Mouse (Mus musculus) frontal cortex, postnatal 10 days (tissue): ENCODE data around the gene Zc3h7b.

Experiments
- DNase-seq, 2 experiments: peaks; one replicate each; pipeline ENCODE4 v3.0.0; 2022; ENCODE audit warnings: low spot score in 2 of 2, mixed read lengths in 1 of 2

Zc3h7b gene

GRCm38 (mm10) chr15:81792444-81792843 lies 47.6 kb downstream of the Zc3h7b start:
- DNase-seq = no peak

DNA sequence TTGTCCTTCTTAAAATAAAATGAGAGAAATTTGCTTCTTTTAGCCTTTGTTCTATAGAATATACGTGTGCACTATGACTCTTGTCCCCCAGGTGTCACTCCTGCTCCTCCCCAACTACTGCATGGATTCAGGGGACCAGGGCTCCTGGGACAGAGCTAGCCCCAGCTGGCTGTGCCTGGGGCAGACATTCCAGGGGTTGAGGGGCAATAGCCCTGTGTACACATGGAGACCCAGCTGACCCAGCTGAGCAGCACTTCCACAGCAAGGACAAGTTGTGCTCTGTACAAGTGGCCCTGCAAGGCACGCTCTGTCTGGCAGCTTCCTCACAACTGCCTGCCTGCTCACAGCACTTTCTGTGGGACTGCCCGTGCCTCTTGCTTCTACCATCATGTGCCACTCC lies 51.4 kb downstream of the Zc3h7b start:
- no peak for DNase-seq

- no peak for DNase-seq
Observed at GRCm38 (mm10) chr15:81797861-81798260, 53.0 kb downstream of the Zc3h7b start.

GRCm38 (mm10) chr15:81798421-81798820 lies 53.6 kb downstream of the Zc3h7b start:
- DNase-seq = no peak

DNA sequence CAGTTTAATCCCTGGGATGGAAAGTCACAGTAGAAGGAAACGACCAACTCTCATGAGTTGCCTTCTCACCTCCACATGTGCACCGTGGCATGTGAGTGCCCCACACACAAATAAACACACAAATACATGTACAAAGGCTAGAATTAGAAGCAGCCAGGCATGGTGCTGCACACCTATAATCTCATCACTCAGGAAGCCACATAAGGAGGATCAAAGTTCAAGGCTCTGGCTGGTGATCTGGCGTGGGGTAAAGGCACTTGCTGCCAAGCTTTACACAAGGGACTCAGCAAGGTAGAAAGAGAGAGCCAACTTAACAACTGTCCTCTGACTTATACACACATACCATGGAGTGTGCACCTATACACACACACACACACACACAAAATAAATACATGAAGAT lies 55.5 kb downstream of the Zc3h7b start:
- DNase-seq = no peak

- peak; percentile 99 to 100 for DNase-seq
Observed at GRCm38 (mm10) chr15:81802001-81802890, 57.4 kb downstream of the Zc3h7b start, which contains the start of gene Tef. Gene Tef, plus strand, starts transcription at chr15:81802421.

DNA sequence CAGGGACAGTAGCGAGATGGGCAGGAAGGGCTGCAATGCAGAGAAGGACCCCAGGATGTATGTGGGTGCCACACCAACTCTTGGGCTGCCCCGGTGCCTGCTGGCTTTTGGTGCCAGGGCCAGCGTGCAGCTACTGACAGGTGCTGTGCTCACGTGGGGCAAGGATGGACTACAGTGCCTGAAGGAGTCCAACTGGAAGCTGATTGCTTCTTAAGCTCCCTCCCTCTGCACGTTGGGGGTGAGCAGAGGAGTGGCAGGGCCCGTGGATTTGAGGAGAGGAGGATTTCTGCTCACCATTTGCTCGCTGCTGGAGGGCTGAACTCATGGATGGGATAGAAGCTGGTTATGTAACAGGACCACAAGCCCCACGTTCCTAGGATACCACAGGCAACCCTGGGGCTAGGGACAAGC lies 58.1 kb downstream of the Zc3h7b start:
- peak in 1 of 2 experiments; percentile 74 for DNase-seq

DNA sequence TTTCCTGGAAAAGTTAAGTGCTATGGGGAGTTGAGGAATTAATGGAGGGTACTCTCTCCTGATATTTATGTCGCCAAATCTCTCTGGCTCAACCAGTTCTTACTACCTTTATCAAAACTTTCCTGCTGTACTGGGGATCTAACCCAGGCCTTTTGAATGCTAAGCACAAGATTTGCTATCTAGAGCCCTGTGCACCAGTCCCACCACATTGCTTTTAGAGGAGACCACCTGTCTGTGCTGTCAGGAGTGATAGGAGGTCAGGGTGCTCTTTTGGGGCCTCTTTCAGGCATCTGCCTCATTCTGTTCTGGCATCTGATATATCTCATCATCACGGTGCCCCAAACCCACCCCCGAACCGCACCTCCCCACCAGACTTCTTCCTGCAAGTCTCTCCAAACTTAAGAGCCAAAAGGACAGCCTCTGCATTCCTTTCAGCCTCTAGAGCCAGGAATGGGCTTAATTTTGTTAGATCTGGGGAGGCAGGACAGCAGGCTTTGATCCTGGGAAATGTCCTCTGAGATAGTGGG lies 58.6 kb downstream of the Zc3h7b start:
- DNase-seq = no peak

- no peak for DNase-seq
Observed at GRCm38 (mm10) chr15:81804172-81804571, 59.3 kb downstream of the Zc3h7b start.

DNA sequence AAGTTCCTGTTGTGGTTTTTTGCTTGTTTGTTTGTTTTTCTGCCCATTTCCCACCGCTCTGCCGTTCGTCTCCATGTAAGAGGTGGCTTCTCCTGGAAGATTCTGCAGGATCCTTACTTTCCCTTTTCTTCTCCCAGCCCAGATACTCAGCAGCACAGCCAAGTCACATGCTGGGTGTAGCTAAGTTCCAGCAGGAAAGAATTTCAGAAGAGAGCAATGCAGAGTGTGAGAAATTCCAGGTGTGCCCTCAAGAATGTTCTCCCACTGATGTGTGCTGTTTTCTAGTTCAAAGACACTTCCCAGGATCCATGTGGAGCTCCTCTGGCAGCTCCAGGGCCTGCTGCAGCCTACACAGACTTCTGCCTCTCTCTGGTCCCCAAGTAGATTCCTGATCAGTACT lies 60.0 kb downstream of the Zc3h7b start:
- DNase-seq = no peak

- DNase-seq = no peak
Observed at GRCm38 (mm10) chr15:81805624-81806023, 60.8 kb downstream of the Zc3h7b start.

- DNase-seq = no peak
Observed at GRCm38 (mm10) chr15:81806621-81807404, 62.0 kb downstream of the Zc3h7b start.

DNA sequence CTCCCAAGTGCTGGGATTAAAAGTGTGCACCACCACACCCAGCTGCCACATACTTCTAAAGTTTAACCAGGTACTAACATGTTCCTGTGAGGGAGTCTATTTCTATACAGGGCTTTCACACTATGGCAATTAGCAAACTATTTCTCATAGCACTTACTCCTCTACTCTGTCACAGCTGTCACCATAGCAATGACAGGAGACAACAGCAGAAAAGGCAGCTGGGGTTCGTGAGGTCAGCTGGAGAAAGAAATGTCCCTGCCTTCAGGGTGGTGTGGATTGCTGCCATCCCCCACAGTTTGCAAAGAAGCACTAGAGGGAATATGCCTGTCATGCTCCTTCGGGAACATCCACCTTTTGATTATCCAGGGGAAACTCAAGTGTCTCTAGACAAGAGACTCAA lies 63.9 kb downstream of the Zc3h7b start:
- no peak for DNase-seq

DNA sequence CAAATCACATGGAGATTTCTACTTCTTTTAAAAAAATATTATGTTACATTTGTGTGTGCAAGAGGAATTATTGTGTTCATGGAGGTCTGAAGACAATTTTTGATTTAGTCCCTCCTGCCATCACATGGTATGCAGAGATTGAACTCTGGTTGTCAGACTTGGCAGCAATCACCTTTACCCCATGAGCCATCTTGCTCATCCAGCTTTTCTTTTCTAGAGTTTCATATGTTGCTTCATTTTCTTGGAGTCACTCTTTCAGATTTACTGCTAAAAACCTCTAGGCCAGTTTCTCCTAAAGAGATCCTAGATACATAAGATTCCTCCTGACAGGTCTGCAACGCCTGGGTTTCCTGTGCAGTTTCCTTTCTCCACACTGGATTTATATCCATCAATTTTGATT lies 64.7 kb downstream of the Zc3h7b start:
- no peak for DNase-seq

- peak; percentile 76 to 83 for DNase-seq
Observed at GRCm38 (mm10) chr15:81810150-81810549, 65.3 kb downstream of the Zc3h7b start.

- DNase-seq = peak; percentile 97 to 99
Observed at GRCm38 (mm10) chr15:81810671-81811598, 66.1 kb downstream of the Zc3h7b start.

DNA sequence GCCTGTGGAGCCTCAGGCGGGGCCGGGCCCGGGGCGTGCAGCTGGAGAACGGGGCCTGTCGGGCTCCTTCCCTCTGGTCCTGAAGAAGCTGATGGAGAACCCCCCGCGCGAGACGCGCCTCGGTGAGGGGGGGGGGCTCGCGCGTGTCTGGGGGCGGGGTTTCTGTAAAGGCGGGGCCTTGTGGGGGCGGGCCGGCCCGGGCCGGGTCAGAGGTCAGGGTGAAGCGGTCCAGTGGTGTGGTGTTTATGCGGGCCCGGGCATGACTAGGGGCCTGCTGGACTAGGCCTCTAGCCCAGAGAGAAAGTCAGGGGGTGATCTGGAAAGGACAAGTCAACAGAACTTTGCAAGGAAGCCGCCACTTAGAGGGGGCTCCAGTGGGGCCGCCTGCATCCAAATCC lies 66.7 kb downstream of the Zc3h7b start:
- no peak for DNase-seq

GRCm38 (mm10) chr15:81812287-81812686 lies 67.4 kb downstream of the Zc3h7b start:
- DNase-seq = no peak

DNA sequence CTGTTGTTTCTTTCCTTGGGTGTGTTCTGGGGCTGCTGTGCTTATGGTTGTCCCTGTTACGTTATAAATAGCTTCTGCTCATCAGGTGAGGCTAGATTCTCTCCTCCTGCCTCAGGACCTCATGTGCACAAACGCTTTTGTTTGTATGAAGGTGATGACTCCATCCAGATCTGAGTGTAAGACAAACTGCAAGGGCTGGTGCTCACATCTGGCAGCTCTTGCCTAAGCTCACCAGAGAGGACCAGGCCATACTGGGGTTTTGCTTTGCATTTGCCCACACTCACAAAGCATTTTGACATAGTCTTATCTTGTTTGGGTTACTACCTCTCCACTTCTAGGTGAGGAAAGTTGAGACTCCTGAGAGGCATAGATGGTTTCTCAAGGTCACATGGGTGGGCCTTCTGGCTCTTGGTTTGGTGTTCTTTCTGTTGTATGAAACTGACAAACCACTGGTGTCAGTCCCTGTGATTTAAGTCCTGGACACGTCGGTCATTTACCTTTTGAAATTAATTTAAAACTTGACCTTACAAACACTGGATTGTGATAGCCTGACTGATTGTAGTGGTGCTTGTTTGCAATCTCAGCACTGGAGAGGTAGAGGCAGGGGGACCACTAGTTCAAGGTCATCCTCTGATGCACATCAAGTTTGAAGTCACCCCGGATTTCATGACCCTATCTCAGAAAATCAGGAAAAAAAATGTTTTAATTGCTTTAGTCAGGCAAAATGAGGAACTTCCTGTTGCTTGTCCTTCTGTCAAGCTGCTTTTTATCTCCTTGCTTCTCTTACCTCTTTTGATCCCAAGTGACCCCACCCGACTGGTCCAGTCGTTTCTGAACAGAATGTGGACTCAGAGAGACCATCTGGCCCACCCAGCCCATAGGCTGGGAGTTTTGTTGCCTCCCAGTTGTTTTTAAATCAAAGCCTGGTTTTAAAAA lies 68.1 kb downstream of the Zc3h7b start:
- no peak for DNase-seq

DNA sequence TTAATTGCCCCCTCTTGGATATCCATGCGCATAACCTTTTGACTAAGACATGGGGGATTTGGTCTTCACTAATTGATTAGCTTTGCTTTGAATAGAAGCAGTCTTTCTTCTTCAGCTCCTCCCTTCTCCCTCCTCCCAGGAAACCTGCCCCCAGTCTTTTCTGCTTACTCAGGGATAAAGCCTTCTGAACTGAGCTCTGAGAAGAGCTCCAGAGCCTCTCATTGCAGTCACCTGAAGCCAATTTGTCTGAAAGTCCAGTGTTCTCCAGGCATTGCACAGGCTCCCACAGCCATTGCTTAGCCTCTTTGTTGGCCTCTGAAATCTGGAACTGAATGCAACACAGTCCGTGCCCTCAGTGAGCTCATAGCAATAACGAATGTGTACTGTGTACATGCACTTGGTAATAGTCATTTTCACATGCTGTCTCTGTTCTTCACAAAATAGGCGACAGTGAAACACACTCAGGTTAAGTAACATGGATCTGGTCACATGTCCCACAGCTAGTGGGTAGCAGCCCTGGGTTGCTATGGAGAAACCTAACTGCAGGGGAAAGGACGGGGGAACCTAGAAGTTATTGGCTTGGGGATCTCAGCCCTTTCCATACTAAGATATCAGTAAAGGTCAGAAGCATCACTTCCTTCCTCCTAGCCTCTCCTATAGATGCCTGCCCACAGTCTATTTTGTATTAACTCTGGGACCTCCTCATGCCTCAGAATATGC lies 69.3 kb downstream of the Zc3h7b start:
- no peak for DNase-seq
